Mouse (Mus musculus) stomach, postnatal 0 days (tissue): Measurements from ENCODE around the gene Sdc4. TPM values are rescaled to one million over a fixed set of nuclear protein-coding genes. Genes with fewer than 3 reads are reported as not detected.

Experiments
- ATAC-seq: fragments of 200-750 bp; cut with Nextera tagmentation; 2 replicates; pipeline ENCODE4 v1.8.0; 2017; ENCODE audit not compliant: low FRiP score, low TSS enrichment
- DNase-seq: peaks from one replicate; pipeline ENCODE4 v3.0.0-alpha.2; 2016; ENCODE audit warnings: low spot score
- H3K27ac ChIP-seq: fragments of 300-500 bp; sonication (generic); replicated peaks from 2 replicates; pipeline ENCODE4 v1.5.1; 2014; ENCODE audit warnings: mild to moderate bottlenecking, control low read depth
- H3K27me3 ChIP-seq: fragments of 300-500 bp; sonication (generic); 2 replicates; pipeline ENCODE4 v1.6.1; 2014; ENCODE audit warnings: low read length; ENCODE audit not compliant: control insufficient read depth, insufficient read depth
- H3K36me3 ChIP-seq: fragments of 300-500 bp; sonication (generic); 2 replicates; pipeline ENCODE4 v1.6.1; 2014; ENCODE audit warnings: low read length, mixed read lengths; ENCODE audit not compliant: control insufficient read depth, insufficient read depth
- H3K4me1 ChIP-seq: fragments of 300-500 bp; sonication (generic); replicated peaks from 2 replicates; pipeline ENCODE4 v1.6.1; 2014; ENCODE audit warnings: antibody characterized with exemption; ENCODE audit not compliant: control insufficient read depth, insufficient read depth
- H3K4me2 ChIP-seq: fragments of 300-500 bp; sonication (generic); replicated peaks from 2 replicates; pipeline ENCODE4 v1.6.1; 2014; ENCODE audit warnings: low read depth, mild to moderate bottlenecking, control low read depth, moderate library complexity
- H3K4me3 ChIP-seq: fragments of 300-500 bp; sonication (generic); 2 replicates; pipeline ENCODE4 v1.5.1; 2014; ENCODE audit warnings: low read depth, low read length, control low read depth
- H3K9ac ChIP-seq: fragments of 300-500 bp; sonication (generic); 2 replicates; pipeline ENCODE4 v1.6.1; 2014; ENCODE audit warnings: mild to moderate bottlenecking, low read length, control low read depth, mixed read lengths
- H3K9me3 ChIP-seq: fragments of 300-500 bp; sonication (generic); 2 replicates; pipeline ENCODE4 v1.6.1; 2016; ENCODE audit warnings: low read length; ENCODE audit not compliant: control insufficient read depth
- CTCF ChIP-seq: IDR thresholded peaks from 2 replicates; pipeline ENCODE4 v1.5.1; 2016; ENCODE audit warnings: antibody characterized with exemption, low read depth, mild to moderate bottlenecking, moderate library complexity
- EP300 ChIP-seq: optimal IDR thresholded peaks from 2 replicates; pipeline ENCODE3; 2016; ENCODE audit warnings: antibody characterized with exemption
- WGBS: fragments of 180-500 bp; shearing (Covaris S2); extraction: QIAGEN DNeasy Blood & Tissue Kit; methylation state at CpG from one replicate; pipeline ENCODE4 v1.1.7; 2014; 5-methylcytosine and 5-hydroxymethylcytosine counted together
- polyA plus RNA-seq: library from polyadenylated mRNA; unstranded; fragments of >200 nt; fragmentation: Nextera tagmentation; extraction: Ambion mirVana; gene quantifications from 2 replicates; pipeline ENCODE4 v1.2.1, GENCODE M21; 2015

Sdc4 gene
- polyA plus RNA-seq, 1 experiment from 2014 or later: 133 TPM

- Histone ChIP-seq H3K9ac (no peak overlapping the region), H3K27ac (peak overlapping the region; percentile 78), H3K4me1 (no peaks in the 10 kb centered on the region), H3K9me3 (no peaks in the 10 kb centered on the region), H3K27me3 (no peaks in the 10 kb centered on the region), H3K36me3 (peaks cover 10% of the 10 kb centered on the region), H3K4me2 (no peak overlapping the region), H3K4me3 (no peak overlapping the region)
- DNase-seq: no peak
- ATAC-seq: no peak
- WGBS: 64% methylated on average over 8 of the region's 8 CpGs
- TF ChIP-seq EP300 (peak; percentile 28), CTCF (no peak)
Measured at GRCm38 (mm10) chr2:164421979-164422378, 21.7 kb downstream of the Sdc4 start.

- H3K9ac ChIP-seq: no peak overlapping the region
- H3K9me3 ChIP-seq: no peaks in the 10 kb centered on the region
- no peaks in the 10 kb centered on the region for H3K27me3 ChIP-seq
- no peaks in the 10 kb centered on the region for H3K4me1 ChIP-seq
- H3K4me2 ChIP-seq: no peak overlapping the region
- ATAC-seq (no peak), DNase-seq (no peak)
- 66% methylated on average over 7 of the region's 7 CpGs for WGBS
- H3K36me3 ChIP-seq: peaks cover 6% of the 10 kb centered on the region; the same call in 1 of the 2 replicates
- H3K27ac ChIP-seq: peak overlapping the region; percentile 78
- TF ChIP-seq CTCF (no peak), EP300 (no peak)
- H3K4me3 ChIP-seq: no peak overlapping the region
Measured at GRCm38 (mm10) chr2:164421306-164421705, 22.4 kb downstream of the Sdc4 start.

GRCm38 (mm10) chr2:164419489-164419888, 24.2 kb downstream of the Sdc4 start:
- Histone ChIP-seq H3K9me3 (no peaks in the 10 kb centered on the region), H3K27me3 (no peaks in the 10 kb centered on the region), H3K4me1 (no peaks in the 10 kb centered on the region), H3K4me2 (no peak overlapping the region), H3K27ac (no peak overlapping the region), H3K4me3 (no peak overlapping the region), H3K9ac (no peak overlapping the region), H3K36me3 (peaks cover 4% of the 10 kb centered on the region; the same call in 1 of the 2 replicates)
- 9% methylated on average over 3 of the region's 3 CpGs for WGBS
- TF ChIP-seq EP300: no peak
- no peak for TF ChIP-seq CTCF
- DNase-seq (no peak), ATAC-seq (no peak)

- Histone ChIP-seq H3K4me2 (no peak overlapping the region), H3K27me3 (no peaks in the 10 kb centered on the region), H3K36me3 (no peaks in the 10 kb centered on the region), H3K9ac (no peak overlapping the region), H3K27ac (no peak overlapping the region), H3K4me1 (no peaks in the 10 kb centered on the region), H3K4me3 (no peak overlapping the region), H3K9me3 (no peaks in the 10 kb centered on the region)
- WGBS: 30% methylated on average over 3 of the region's 3 CpGs
- no peak for DNase-seq
- ATAC-seq: no peak
- TF ChIP-seq CTCF (no peak), EP300 (no peak)
Measured at GRCm38 (mm10) chr2:164418308-164418875, 25.3 kb downstream of the Sdc4 start.

- 2% methylated on average over 2 of the region's 2 CpGs for WGBS
Measured at GRCm38 (mm10) chr2:164417198-164417597, 26.5 kb downstream of the Sdc4 start.

GRCm38 (mm10) chr2:164414581-164414980, 29.1 kb downstream of the Sdc4 start:
- Histone ChIP-seq H3K27ac (no peak overlapping the region), H3K36me3 (no peaks in the 10 kb centered on the region), H3K27me3 (no peaks in the 10 kb centered on the region), H3K9ac (no peak overlapping the region), H3K4me3 (no peak overlapping the region), H3K9me3 (no peaks in the 10 kb centered on the region), H3K4me1 (no peaks in the 10 kb centered on the region), H3K4me2 (no peak overlapping the region)
- ATAC-seq (no peak), DNase-seq (no peak)
- WGBS: 58% methylated on average over 10 of the region's 10 CpGs
- TF ChIP-seq EP300: no peak
- TF ChIP-seq CTCF: no peak

More at GRCm38 (mm10) chr2:164417198-164417597, 26.5 kb downstream of the Sdc4 start:
- no peak overlapping the region for H3K4me2 ChIP-seq
- H3K4me1 ChIP-seq: no peaks in the 10 kb centered on the region
- no peak overlapping the region for H3K27ac ChIP-seq
- no peaks in the 10 kb centered on the region for H3K36me3 ChIP-seq
- no peaks in the 10 kb centered on the region for H3K27me3 ChIP-seq
- no peak overlapping the region for H3K9ac ChIP-seq
- H3K4me3 ChIP-seq: no peak overlapping the region
- ATAC-seq (no peak), DNase-seq (peak; percentile 54)
- TF ChIP-seq EP300 (no peak), CTCF (peak; percentile 85)
- no peaks in the 10 kb centered on the region for H3K9me3 ChIP-seq
